Mouse (Mus musculus) bone marrow, adult 2 months (tissue): Measurements from ENCODE around the gene Olfr263.

ENCODE experiments used
- CTCF ChIP-seq: fragments of 200-500 bp; IDR thresholded peaks from 2 replicates; pipeline ENCODE4 v1.5.1; 2011; ENCODE audit warnings: low read length, control low read depth; ENCODE audit not compliant: control insufficient read depth, insufficient read depth
- POLR2A ChIP-seq: fragments of 200-500 bp; IDR thresholded peaks from 2 replicates; pipeline ENCODE4 v1.6.1; 2011; ENCODE audit warnings: low read depth, mild to moderate bottlenecking, control low read depth, low read length, borderline replicate concordance; ENCODE audit not compliant: control insufficient read depth

- TF ChIP-seq CTCF (no peak), POLR2A (no peak)
Observed at GRCm38 (mm10) chr13:21142421-21142820, 13.0 kb downstream of the Olfr263 start.
